Mouse (Mus musculus) Patski (cell line): ENCODE data around the gene Evi5l. TPM values are rescaled to one million over a fixed set of nuclear protein-coding genes. Genes with fewer than 3 reads are reported as not detected.

Experiments used
- ATAC-seq: fragments of 100-300 bp; one replicate; pipeline ENCODE4 v1.8.0; 2021
- CTCF ChIA-PET: fragments of 350-600 bp; sonication (Branson Sonifier 250); formaldehyde crosslinking; loops from one replicate; lab custom pipeline; 2022; ENCODE audit warnings: inconsistent platforms; lab: Charles Lee
- POLR2A ChIA-PET: fragments of 350-600 bp; sonication (Branson Sonifier 250); formaldehyde crosslinking; loops from one replicate; lab custom pipeline; 2022; ENCODE audit warnings: antibody characterized with exemption, inconsistent platforms; lab: Charles Lee
- DNase-seq: peaks from one replicate; pipeline ENCODE4 v3.0.0-alpha.2; 2011; ENCODE audit warnings: low read depth, low spot score
- H3K27me3 ChIP-seq: fragments of 371-371 bp; one replicate; pipeline ENCODE4 v1.5.1; 2021
- CTCF ChIP-seq: fragments of 100-300 bp; IDR thresholded peaks from one replicate; pipeline ENCODE4 v1.5.1; 2021
- in situ Hi-C: fragments of 300-500 bp; cut with MboI; formaldehyde crosslinking; loops from 3 replicates; pipeline ENCODE4 v1.11.1; 2018; ENCODE audit warnings: low pct_unique_long_range_greater_than_20kb, mixed read lengths
- polyA plus RNA-seq: library from polyadenylated mRNA; unstranded; gene quantifications from one replicate; pipeline ENCODE4 v1.2.3, GENCODE M21; 2021

Evi5l gene
- polyA plus RNA-seq, 1 experiment from 2014 or later: 27.6 TPM

DNA sequence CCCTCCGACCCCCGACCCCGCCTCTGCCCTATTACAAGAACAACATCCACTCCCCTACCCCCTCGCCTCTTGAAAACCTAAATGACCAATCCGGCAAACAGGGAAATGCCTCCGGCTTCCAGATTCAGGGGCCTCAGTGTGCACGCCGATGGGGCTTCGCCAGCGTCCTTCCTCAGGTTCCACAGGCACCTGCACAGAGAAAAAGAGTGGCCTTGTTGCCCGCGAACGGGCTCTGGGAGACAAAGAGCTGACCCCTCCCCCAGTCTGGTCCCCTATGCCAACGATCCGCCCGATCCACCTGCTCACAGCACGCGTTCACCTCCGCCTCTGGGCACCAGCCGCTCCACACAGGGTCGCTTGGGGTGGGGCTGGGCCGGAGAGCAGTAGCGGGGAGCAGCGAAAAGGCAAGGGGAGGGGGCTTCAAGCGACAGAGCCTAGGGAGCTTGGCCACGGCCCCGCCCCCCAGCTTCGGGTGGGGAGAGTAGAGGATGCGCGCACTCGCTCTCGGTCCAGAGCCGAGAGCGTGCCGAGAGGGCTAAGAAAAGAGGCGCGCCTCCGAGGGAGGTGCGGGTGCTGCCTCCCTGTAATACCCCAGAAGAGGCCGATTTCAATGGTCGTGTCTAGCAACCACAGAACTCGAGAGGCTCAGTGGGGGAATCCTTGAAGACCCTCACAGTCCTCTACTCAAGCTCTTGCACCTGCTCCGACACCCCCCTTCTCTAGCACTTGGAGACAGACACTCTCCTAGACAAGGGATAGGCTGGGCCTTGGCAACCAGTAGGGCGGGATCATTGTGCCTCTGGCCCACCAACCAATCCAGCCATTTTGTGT is 50.6 kb downstream of the Evi5l start, which contains the start of gene Prr36:
TSS of gene Prr36 (minus strand) at position 669 of the 831 bp plus-strand sequence.
- DNase-seq (no peak), ATAC-seq (no peak)
- POLR2A ChIA-PET: no interaction called here
- TF ChIP-seq CTCF: no peak
- peaks cover 7% of the 10 kb centered on the region for H3K27me3 ChIP-seq
- CTCF ChIA-PET: interaction anchor here (2.6 kb wide), 1 partner anchor 10 kb away, joined by 7 read pairs; the partner anchor contains the start of gene Lrrc8e
- in situ Hi-C loops: no loop called here

DNA sequence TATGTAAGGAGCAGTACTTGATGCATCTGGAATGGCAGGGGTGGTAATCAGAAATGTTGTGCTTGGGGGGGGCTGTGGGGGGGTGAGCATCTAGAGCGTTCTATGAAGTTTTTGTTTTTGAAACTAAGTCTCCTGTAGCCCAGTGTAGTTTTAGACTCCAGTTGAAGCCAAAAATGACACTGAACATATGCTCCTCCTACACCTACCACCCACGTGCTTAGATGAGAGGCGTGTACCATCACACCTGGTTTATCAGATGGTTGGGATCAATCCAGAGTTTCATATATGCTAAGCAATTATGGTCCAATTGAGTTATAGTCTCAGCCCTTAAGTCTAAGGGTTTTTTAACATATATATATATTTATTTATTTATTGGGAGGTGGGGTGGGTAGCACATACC is 53.2 kb downstream of the Evi5l start:
- DNase-seq (no peak), ATAC-seq (no peak)
- in situ Hi-C loops: no loop called here

GRCm38 (mm10) chr8:4222059-4222458 is 55.7 kb downstream of the Evi5l start:
- DNase-seq (no peak), ATAC-seq (no peak)
- in situ Hi-C loops: no loop called here
- TF ChIP-seq CTCF: no peak
- H3K27me3 ChIP-seq: peaks cover 21% of the 10 kb centered on the region
- ChIA-PET POLR2A (no interaction called here), CTCF (no interaction called here)

More for the DNA sequence above, 53.2 kb downstream of the Evi5l start:
- H3K27me3 ChIP-seq: peaks cover 17% of the 10 kb centered on the region
- ChIA-PET POLR2A (no interaction called here), CTCF (no interaction called here)
- TF ChIP-seq CTCF: no peak

DNA sequence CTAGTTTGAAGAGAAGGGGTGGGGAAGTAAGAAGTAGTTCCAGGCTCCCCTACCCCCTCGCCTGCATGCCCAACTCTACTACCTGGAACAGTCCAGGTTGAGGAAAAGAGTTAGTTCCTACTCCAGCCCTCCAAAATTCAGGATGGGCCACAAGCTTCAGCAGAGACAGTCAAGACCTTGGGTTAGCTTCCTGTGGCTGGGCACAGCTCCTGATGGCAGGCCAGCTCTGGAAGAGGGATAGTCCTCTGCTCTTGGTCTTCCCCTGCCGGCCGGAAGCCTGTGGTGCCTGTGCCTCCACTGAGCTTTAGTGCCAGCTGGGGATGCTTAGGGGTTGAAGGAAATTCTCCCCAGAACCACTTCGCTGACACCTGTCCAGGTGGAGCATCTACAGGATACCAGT is 60.0 kb downstream of the Evi5l start:
- POLR2A ChIA-PET: no interaction called here
- TF ChIP-seq CTCF: no peak
- in situ Hi-C loops: no loop called here

GRCm38 (mm10) chr8:4226739-4227347 is 60.5 kb downstream of the Evi5l start, which contains the start of gene Lrrc8e:
Gene Lrrc8e (plus strand): TSS chr8:4226827.
- ChIA-PET CTCF (interaction anchor here (0.8 to 1.4 kb wide), 4 partner anchors 11 to 35 kb away, joined by 3 to 7 read pairs (median 3); partner anchors contain the start of gene Prr36), POLR2A (no interaction called here)
- no peak for TF ChIP-seq CTCF
- DNase-seq (no peak), ATAC-seq (peak; percentile 78)
- H3K27me3 ChIP-seq: peaks cover 17% of the 10 kb centered on the region
- in situ Hi-C loops: no loop called here

More for the DNA sequence above, 60.0 kb downstream of the Evi5l start:
- H3K27me3 ChIP-seq: peaks cover 17% of the 10 kb centered on the region
- no peak for DNase-seq
- CTCF ChIA-PET: interaction anchor here (1.4 kb wide), 1 partner anchor 10 kb away, joined by 7 read pairs; the partner anchor contains the start of gene Prr36
- ATAC-seq: peak; percentile 42

- no peak for DNase-seq
- no peak for TF ChIP-seq CTCF
- ATAC-seq: no peak
- ChIA-PET POLR2A (no interaction called here), CTCF (interaction anchor here (1.0 kb wide), 1 partner anchor 23 kb away, joined by 3 read pairs; no protein-coding TSS in a partner anchor)
- peaks cover 14% of the 10 kb centered on the region for H3K27me3 ChIP-seq
- in situ Hi-C loops: no loop called here
Observed at GRCm38 (mm10) chr8:4227919-4228318, 61.6 kb downstream of the Evi5l start.

DNA sequence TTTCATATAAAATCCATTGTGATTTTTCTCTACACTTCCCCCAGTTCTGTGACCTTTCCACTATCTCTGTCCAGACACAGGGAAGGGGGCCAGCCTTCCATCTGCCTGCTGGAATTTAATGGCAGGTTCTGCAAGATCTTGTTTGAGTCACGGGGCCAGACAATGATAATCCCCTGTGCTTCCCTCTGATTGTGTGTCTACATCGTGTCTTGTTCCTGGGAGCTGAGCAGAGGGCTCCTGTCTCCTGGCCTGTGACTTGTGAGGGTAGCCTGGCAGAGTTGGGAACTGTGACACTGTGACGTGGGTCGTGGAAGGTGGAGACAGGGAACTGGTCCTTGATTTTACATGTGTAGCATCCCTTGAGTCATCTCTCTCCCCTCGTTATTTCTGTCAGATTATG is 63.4 kb downstream of the Evi5l start:
- DNase-seq: no peak

DNA sequence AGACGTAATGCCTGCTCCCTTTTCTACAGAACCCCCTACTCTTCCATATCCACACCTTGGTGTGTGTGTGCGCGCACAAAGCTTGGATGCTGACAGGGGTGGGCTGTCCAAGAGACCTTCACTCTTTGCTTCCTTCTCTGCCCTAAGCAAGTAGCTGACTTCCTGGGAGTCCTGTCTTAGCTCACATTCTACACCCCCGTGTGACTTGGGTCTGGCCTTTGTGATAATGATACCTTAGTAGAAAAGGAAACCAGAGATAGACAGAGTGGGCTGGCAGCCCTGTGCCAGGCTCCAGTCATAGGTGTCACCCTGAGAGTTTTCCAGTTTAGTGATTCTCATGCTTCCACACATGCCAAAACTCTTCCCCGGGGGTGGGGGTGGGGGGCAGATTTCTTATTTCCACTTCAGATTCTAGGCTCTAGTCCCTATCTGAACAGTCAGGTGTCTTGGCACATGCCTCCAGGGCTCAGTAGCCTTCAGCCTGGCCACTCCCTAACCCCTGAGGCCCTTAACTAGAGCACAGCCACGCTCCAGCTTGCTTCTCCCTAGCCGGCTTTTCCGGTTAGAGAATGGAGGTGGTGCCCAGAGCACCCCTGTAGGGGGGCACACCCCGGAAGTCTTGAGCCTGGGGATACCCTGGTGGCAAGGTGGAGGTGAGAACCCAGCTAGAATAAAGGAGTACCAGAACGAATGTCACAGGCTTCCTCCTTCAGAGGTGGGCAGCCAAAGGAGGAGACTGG is 64.4 kb downstream of the Evi5l start:
- TF ChIP-seq CTCF: no peak
- CTCF ChIA-PET: interaction anchor here (1.0 to 1.5 kb wide), 3 partner anchors 15 to 51 kb away, joined by 3 to 4 read pairs (median 4); no protein-coding TSS in a partner anchor
- peaks cover 8% of the 10 kb centered on the region for H3K27me3 ChIP-seq
- ATAC-seq: no peak
- POLR2A ChIA-PET: no interaction called here
- DNase-seq: no peak
- in situ Hi-C loops: no loop called here

More for the DNA sequence above, 63.4 kb downstream of the Evi5l start:
- CTCF ChIA-PET: interaction anchor here (1.0 to 1.5 kb wide), 3 partner anchors 8 to 21 kb away, joined by 3 to 4 read pairs (median 4); partner anchors contain the start of genes Gm49320 and Map2k7
- no peak for ATAC-seq
- POLR2A ChIA-PET: no interaction called here
- TF ChIP-seq CTCF: no peak
- H3K27me3 ChIP-seq: peaks cover 8% of the 10 kb centered on the region
- in situ Hi-C loops: no loop called here

- no peaks in the 10 kb centered on the region for H3K27me3 ChIP-seq
- ATAC-seq (no peak), DNase-seq (no peak)
- CTCF ChIA-PET: interaction anchor here (0.7 to 4.8 kb wide), 6 partner anchors 9 to 38 kb away, joined by 3 to 37 read pairs (median 4); partner anchors contain the start of gene Tgfbr3l
- TF ChIP-seq CTCF: no peak
- POLR2A ChIA-PET: interaction anchor here (0.7 to 3.7 kb wide), 2 partner anchors 12 to 65 kb away, joined by 3 to 20 read pairs; partner anchors contain the start of gene Tgfbr3l
- in situ Hi-C loops: no loop called here
Observed at GRCm38 (mm10) chr8:4237814-4238433, 71.6 kb downstream of the Evi5l start.
